Mouse (Mus musculus) frontal cortex, adult (tissue): ENCODE data around the gene Ube2d2b.

Experiments used
- ATAC-seq: cut with Nextera tagmentation; 2 replicates; pipeline ENCODE4 v1.9.2; 2017; ENCODE audit warnings: mild to moderate bottlenecking, moderate library complexity, mixed read lengths; ENCODE audit not compliant: low TSS enrichment

Ube2d2b gene

GRCm38 (mm10) chr5:107829998-107830560, at the start of gene Ube2d2b:
Gene Ube2d2b, plus strand, starts transcription at chr5:107830099.
- ATAC-seq, result no peak

- ATAC-seq, result no peak
These were observed 47.5 kb upstream of the Ube2d2b start for GRCm38 (mm10) chr5:107782360-107782759.

- no peak for ATAC-seq
These were observed 42.0 kb upstream of the Ube2d2b start for GRCm38 (mm10) chr5:107787682-107788443.

DNA sequence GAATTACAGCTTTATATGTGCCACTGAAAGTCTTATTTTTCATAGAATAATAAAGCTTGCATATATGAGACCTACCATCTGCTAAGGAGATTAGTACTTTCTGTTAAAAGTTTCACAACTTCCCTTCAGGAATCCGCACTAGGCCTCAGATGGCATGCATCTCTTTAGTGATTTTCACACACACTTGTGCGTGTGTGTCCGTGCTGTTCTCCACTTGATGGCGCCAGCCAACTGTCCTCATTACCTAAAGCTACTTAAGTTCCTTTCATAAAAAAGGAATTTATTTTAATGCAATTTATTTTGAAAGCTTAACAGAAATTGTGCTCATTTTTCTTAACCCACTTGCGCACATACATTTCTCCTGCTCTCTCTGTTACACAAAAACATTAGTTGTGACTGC, 40.4 kb upstream of the Ube2d2b start:
- no peak for ATAC-seq

DNA sequence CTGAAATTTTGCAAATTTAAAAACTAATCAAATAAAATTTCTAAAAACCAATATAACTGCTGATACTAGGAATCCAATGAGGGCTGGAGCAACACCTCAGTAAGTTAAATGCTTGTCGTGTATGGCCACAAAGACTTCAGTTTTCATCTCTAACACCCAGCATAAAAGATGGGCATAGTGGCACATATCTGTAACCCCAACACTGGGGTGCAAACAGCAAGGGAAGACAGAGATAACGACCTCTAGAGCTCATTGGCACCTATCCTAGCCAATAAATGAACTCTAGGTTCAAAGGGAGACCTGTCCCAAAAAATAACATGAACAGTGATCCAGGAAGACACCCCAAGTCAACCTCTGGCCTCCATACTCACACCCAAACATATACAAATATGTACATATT, 37.9 kb upstream of the Ube2d2b start:
- ATAC-seq, result no peak

GRCm38 (mm10) chr5:107792516-107792915, 37.4 kb upstream of the Ube2d2b start:
- no peak for ATAC-seq

GRCm38 (mm10) chr5:107793258-107793657, 36.6 kb upstream of the Ube2d2b start:
- no peak for ATAC-seq

- ATAC-seq, result no peak
These were observed 36.0 kb upstream of the Ube2d2b start for GRCm38 (mm10) chr5:107793927-107794326.

GRCm38 (mm10) chr5:107798290-107798689, 31.6 kb upstream of the Ube2d2b start:
- ATAC-seq, result no peak

DNA sequence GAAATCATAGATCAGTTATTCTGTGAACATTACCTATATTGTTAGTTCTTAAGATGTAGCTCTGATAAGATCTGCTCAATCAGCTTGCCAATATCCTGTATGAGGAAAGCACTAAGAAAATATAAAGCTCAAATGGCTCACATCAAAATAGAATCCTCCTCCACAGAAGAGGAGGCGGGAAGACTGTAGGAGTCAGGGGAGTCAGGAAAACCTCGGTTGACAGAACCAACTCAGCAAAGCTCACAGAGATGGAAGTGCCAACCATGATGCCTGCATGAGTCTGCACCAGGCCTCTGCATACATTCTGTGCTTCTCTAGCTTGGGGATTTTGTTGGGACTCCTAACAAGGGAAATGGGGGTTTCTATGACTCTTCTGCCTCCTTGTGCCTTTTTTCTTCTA, 28.7 kb upstream of the Ube2d2b start:
- peak; percentile 80 for ATAC-seq

GRCm38 (mm10) chr5:107802621-107803020, 27.3 kb upstream of the Ube2d2b start:
- peak; percentile 42; the same call in 1 of the 2 replicates for ATAC-seq

- ATAC-seq, result no peak
These were observed 22.4 kb upstream of the Ube2d2b start for GRCm38 (mm10) chr5:107807496-107807895.

DNA sequence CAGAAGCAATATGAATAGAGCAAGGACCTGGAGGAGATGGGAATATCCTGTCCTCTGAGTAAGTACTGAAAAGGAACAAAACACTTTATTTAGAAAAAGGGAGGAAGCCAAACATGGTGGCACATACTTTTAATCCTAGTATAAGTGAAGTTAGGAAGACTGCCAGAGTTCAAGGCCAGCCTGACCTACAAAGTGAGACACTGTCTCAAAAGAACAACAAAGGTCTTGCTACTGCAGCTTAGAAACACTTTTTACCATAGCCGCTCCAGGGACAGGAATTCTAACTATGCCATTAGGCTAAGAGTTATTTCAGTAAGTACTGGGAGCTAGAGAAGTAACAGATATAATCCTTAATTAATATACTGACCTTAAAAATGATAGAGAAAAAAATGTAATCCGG, 15.2 kb upstream of the Ube2d2b start:
- ATAC-seq, result no peak

DNA sequence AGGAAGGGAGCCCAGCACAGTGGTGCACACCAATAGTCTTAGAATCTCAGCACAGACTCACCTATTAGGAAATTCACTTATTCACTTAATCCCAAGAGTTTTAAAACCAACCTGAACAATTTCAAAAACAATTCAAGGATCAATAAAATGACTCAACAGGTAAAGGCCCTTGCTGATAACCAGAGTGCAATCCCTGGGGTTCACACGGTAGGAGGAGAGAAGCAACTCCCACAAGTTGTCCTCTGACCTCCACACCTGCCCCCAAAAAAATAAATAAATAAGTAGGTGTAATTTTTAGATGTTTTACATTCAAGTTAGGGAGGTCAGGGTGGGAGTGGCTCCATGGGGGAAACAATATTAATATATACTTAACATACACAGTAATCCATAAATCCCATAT, 7.4 kb upstream of the Ube2d2b start:
- no peak for ATAC-seq

DNA sequence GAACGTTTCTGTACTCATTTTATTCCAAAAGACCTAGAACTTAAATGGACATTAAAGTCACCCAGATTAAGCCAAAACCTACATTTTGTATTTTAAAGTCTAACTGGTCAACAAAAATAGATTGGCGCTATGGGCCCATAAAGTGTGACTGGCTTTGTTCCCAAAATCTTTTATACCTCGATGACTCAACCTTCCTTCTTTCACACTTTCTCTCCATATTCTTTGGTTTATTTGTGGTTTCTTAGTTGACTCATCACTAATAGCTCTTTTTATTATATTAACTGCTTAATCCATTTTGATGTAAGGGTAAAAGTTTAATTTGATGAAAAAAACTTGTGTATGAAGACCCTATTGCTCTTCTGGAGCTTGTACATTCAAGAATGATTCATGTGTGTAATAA, 1.5 kb downstream of the Ube2d2b start:
- no peak for ATAC-seq

DNA sequence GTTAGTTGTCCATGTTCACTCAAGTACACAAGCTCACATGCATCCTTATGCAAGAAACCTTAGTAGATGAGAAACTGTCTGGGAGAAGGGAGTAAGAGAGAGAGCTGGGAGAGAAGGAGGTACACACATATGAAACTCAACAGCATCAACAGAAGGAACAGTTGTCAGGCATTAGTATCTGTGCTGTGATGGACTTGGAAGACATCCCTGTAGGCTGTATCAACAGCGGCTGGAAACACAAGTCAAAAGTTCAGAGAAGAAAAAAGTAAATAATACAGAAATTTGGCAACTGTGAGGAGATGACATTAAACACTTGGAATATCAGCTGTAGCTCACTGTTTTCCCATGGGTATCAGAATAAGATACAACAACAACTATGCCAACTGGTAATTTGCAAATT, 4.4 kb downstream of the Ube2d2b start:
- ATAC-seq, result no peak

- ATAC-seq, result peak; percentile 73
These were observed 9.2 kb downstream of the Ube2d2b start for GRCm38 (mm10) chr5:107838891-107839644.

DNA sequence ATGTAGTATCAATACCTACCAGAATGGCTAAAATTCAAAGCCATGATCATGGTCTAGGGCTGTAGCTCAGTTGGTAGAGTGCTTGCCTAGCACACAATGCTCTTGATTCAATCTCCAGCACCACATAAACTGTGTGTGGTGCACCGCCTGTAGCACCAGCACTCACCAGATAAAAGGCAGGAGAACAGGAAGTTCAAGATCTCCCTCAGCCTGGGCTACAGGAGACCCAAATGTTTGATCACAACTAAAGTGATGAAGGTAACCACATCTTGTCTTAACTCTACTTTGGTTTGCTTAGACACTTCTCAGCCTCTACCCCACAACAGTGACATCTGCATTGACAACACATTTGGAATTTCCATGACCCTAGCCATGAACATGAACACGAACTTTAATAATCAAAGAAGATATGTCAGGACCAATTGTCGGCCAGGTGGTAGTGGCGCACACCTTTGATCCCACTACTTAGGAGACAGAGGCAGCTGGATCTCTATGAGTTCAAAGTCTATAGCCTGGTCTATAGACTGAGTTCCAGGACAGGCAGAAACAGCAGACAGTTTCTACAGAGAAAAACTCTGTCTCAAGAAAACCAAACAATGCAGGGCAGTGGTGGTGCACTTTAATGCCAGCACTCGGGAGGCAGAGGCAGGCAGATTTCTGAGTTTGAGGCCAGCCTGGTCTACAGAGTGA, 10.8 kb downstream of the Ube2d2b start:
- no peak for ATAC-seq

DNA sequence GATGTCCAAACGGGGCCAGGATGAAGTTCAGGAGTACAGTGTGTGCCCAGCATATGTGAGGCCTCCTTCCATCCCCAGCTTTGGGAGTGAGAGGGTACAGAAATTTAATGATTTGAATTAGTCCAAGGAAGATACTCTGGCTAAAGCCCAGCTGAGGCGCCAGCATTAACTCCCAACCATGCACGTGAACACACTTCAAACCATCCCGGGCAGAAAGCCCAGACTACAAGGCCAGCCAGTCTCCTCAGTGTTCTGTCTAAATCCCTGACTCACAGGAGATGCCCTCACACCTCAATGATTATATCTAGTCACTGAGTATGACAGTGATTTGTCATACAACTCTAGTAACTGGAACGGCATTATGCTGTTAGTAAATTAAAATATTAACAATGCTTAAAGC, 17.4 kb downstream of the Ube2d2b start:
- ATAC-seq, result peak; percentile 44; the same call in 1 of the 2 replicates

GRCm38 (mm10) chr5:107847817-107848216, 17.9 kb downstream of the Ube2d2b start:
- ATAC-seq, result no peak

DNA sequence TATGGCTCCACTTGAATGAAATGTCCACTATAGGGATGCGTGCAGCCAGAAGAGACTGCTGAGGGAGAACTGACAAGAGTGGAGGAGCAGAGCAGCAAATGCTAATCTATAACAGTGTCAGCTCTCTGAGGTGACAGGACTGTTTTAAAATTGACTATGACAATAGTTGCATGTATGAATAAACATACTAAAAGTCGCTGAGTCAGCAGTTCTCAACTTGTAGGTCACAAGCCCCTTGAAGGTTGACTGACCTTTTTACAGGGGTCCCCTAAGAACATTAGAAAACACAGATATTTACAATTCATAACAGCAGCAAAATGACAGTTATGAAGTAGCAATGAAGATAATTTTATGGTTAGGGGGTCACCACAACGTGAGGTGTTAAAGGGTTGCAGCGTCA, 19.1 kb downstream of the Ube2d2b start:
- no peak for ATAC-seq

GRCm38 (mm10) chr5:107853807-107854206, 23.9 kb downstream of the Ube2d2b start:
- ATAC-seq, result peak; percentile 57; the same call in 1 of the 2 replicates
